Mouse (Mus musculus) spleen, postnatal 10 days (tissue): ENCODE measurements around the gene Olfr640.

Experiments
- DNase-seq, 2 experiments: peaks; one replicate each; pipeline ENCODE4 v3.0.0; 2021 to 2022; ENCODE audit warnings: low spot score in 2 of 2

Olfr640 gene

GRCm38 (mm10) chr7:104025473-104025872 is at the start of gene Olfr640:
TSS of gene Olfr640 (minus strand) at chr7:104025573.
- DNase-seq: no peak

GRCm38 (mm10) chr7:104071769-104072168 is 46.4 kb upstream of the Olfr640 start, which contains the start of gene Olfr644:
TSS of gene Olfr644 (minus strand) at chr7:104071869.
- DNase-seq: no peak

GRCm38 (mm10) chr7:104061345-104061744 is 36.0 kb upstream of the Olfr640 start, which contains the start of gene 4930516K23Rik:
TSS of gene 4930516K23Rik (minus strand) at chr7:104061445.
- DNase-seq: no peak

- no peak for DNase-seq
Measured at GRCm38 (mm10) chr7:104059215-104059614, 33.8 kb upstream of the Olfr640 start.

GRCm38 (mm10) chr7:104052566-104052965 is 27.2 kb upstream of the Olfr640 start, which contains the start of gene Olfr642:
TSS of gene Olfr642 (minus strand) at chr7:104052666.
- no peak for DNase-seq

- DNase-seq: no peak
Measured at GRCm38 (mm10) chr7:104050745-104051144, 25.4 kb upstream of the Olfr640 start.

GRCm38 (mm10) chr7:104035145-104035544 is 9.8 kb upstream of the Olfr640 start, which contains the start of gene Olfr641:
TSS of gene Olfr641 (plus strand) at chr7:104035445.
- DNase-seq: no peak

- no peak for DNase-seq
Measured at GRCm38 (mm10) chr7:104026978-104027377, 1.6 kb upstream of the Olfr640 start.

- no peak for DNase-seq
Measured at GRCm38 (mm10) chr7:104021651-104022050, 3.7 kb downstream of the Olfr640 start.

- no peak for DNase-seq
Measured at GRCm38 (mm10) chr7:104018953-104019352, 6.4 kb downstream of the Olfr640 start.

GRCm38 (mm10) chr7:104017203-104017602 is 8.2 kb downstream of the Olfr640 start, which contains the start of gene Olfr639:
TSS of gene Olfr639 (minus strand) at chr7:104017303.
- no peak for DNase-seq

GRCm38 (mm10) chr7:103999124-103999523 is 26.2 kb downstream of the Olfr640 start:
- no peak for DNase-seq

- no peak for DNase-seq
Measured at GRCm38 (mm10) chr7:103998446-103998845, 26.9 kb downstream of the Olfr640 start, which contains the start of gene Olfr638. TSS of gene Olfr638 (plus strand) at chr7:103998746.

- DNase-seq: no peak
Measured at GRCm38 (mm10) chr7:103971782-103972181, 53.6 kb downstream of the Olfr640 start.

GRCm38 (mm10) chr7:103970852-103971251 is 54.5 kb downstream of the Olfr640 start, which contains the start of gene Olfr635:
TSS of gene Olfr635 (plus strand) at chr7:103971152.
- no peak for DNase-seq
